Mouse (Mus musculus) embryonic facial prominence, embryonic 13.5 days (tissue): ENCODE measurements around the gene Ogfod1. TPM values are rescaled to one million over a fixed set of nuclear protein-coding genes. Genes with fewer than 3 reads are reported as not detected.

ENCODE experiments used
- ATAC-seq: fragments of 200-750 bp; cut with Nextera tagmentation; 2 replicates; pipeline ENCODE4 v1.8.0; 2017; ENCODE audit warnings: low read depth; ENCODE audit not compliant: insufficient number of reproducible peaks, insufficient read depth, low FRiP score, low TSS enrichment
- H3K27ac ChIP-seq: fragments of 300-500 bp; sonication (generic); 2 replicates; pipeline ENCODE4 v1.5.1; 2015; ENCODE audit warnings: moderate library complexity, mild to moderate bottlenecking, inconsistent platforms
- H3K27me3 ChIP-seq: fragments of 300-500 bp; sonication (generic); 2 replicates; pipeline ENCODE4 v1.6.1; 2015; ENCODE audit warnings: mild to moderate bottlenecking, inconsistent platforms
- H3K36me3 ChIP-seq: fragments of 300-500 bp; sonication (generic); 2 replicates; pipeline ENCODE4 v1.6.1; 2015; ENCODE audit warnings: mild to moderate bottlenecking, inconsistent platforms
- H3K4me1 ChIP-seq: fragments of 300-500 bp; sonication (generic); 2 replicates; pipeline ENCODE4 v1.6.1; 2015; ENCODE audit warnings: inconsistent platforms
- H3K4me2 ChIP-seq: fragments of 300-500 bp; sonication (generic); 2 replicates; pipeline ENCODE4 v1.6.1; 2015; ENCODE audit warnings: moderate library complexity, mild to moderate bottlenecking, inconsistent platforms
- H3K4me3 ChIP-seq: fragments of 300-500 bp; sonication (generic); 2 replicates; pipeline ENCODE4 v1.5.1; 2015; ENCODE audit warnings: mild to moderate bottlenecking, inconsistent platforms
- H3K9ac ChIP-seq: fragments of 300-500 bp; sonication (generic); 2 replicates; pipeline ENCODE4 v1.6.1; 2015; ENCODE audit warnings: mild to moderate bottlenecking, inconsistent platforms
- H3K9me3 ChIP-seq: fragments of 300-500 bp; sonication (generic); 2 replicates; pipeline ENCODE4 v1.6.1; 2016; ENCODE audit warnings: inconsistent platforms
- WGBS: fragments of 180-500 bp; shearing (Covaris S2); methylation state at CpG from one replicate; pipeline ENCODE4 v1.1.7; 2015; ENCODE audit warnings: mixed read lengths; 5-methylcytosine and 5-hydroxymethylcytosine counted together
- polyA plus RNA-seq: library from polyadenylated mRNA; unstranded; fragments of >200 nt; fragmentation: Nextera tagmentation; extraction: Ambion mirVana; gene quantifications from 2 replicates; pipeline ENCODE4 v1.2.1, GENCODE M21; 2015

Ogfod1 gene
- polyA plus RNA-seq, 1 experiment from 2014 or later = 15.6 TPM

- H3K36me3 ChIP-seq = no peaks in the 10 kb centered on the region
- H3K27ac ChIP-seq = no peak overlapping the region
- H3K9me3 ChIP-seq = no peaks in the 10 kb centered on the region
- ATAC-seq = no peak
- no peak overlapping the region for H3K9ac ChIP-seq
- H3K4me1 ChIP-seq = no peaks in the 10 kb centered on the region; the same call in 1 of the 2 replicates
- H3K27me3 ChIP-seq = no peaks in the 10 kb centered on the region
- no peak overlapping the region for H3K4me3 ChIP-seq
- no peak overlapping the region for H3K4me2 ChIP-seq
- WGBS = 45% methylated on average over 1 of the region's 1 CpGs
These were observed 76.4 kb downstream of the Ogfod1 start for GRCm38 (mm10) chr8:94113435-94113834.

- H3K4me2 ChIP-seq = no peak overlapping the region
- H3K27me3 ChIP-seq = no peaks in the 10 kb centered on the region
- ATAC-seq = no peak
- no peak overlapping the region for H3K4me3 ChIP-seq
- no peak overlapping the region for H3K27ac ChIP-seq
- H3K9me3 ChIP-seq = no peaks in the 10 kb centered on the region
- H3K4me1 ChIP-seq = peaks cover 5% of the 10 kb centered on the region
- H3K9ac ChIP-seq = no peak overlapping the region
- WGBS = 89% methylated on average over 2 of the region's 2 CpGs
- H3K36me3 ChIP-seq = no peaks in the 10 kb centered on the region
These were observed 77.0 kb downstream of the Ogfod1 start for GRCm38 (mm10) chr8:94113972-94114371.

Other genes with a start within 250 kb of the Ogfod1 start
- 9.4 and 12.2 TPM in 2 replicates for gene Gnao1, start 227.2 kb upstream of the Ogfod1 start, polyA plus RNA-seq
- 40.1 and 42.4 TPM in 2 replicates for gene Amfr, start 24.4 kb upstream of the Ogfod1 start, polyA plus RNA-seq
- gene Nudt21, start 167 bp upstream of the Ogfod1 start, polyA plus RNA-seq = 116 and 126 TPM in 2 replicates
- 16.0 and 16.3 TPM in 2 replicates for gene Bbs2, start 61.7 kb downstream of the Ogfod1 start, polyA plus RNA-seq
- gene Mt4, start 100.0 kb downstream of the Ogfod1 start, polyA plus RNA-seq = not detected in 2 replicates
- gene Mt3, start 115.4 kb downstream of the Ogfod1 start, polyA plus RNA-seq = 0.58 and 1.1 TPM in 2 replicates
- 56.8 and 70.4 TPM in 2 replicates for gene Mt2, start 135.5 kb downstream of the Ogfod1 start, polyA plus RNA-seq
- 133 and 170 TPM in 2 replicates for gene Mt1, start 141.9 kb downstream of the Ogfod1 start, polyA plus RNA-seq
- 87.1 and 88.8 TPM in 2 replicates for gene Nup93, start 177.4 kb downstream of the Ogfod1 start, polyA plus RNA-seq